Mouse (Mus musculus): ENCODE results near the gene Olfml3. TPM values are rescaled to one million over a fixed set of nuclear protein-coding genes. Genes with fewer than 3 reads are reported as not detected.

Olfml3 gene
- total RNA-seq, 2 experiments from 2014 or later, result 12.7 to 13.3 TPM

Other genes with a start within 250 kb of the Olfml3 start
- 10 to 100 TPM; 19.0 to 24.1 TPM for gene Syt6, start 162.8 kb downstream of the Olfml3 start, total RNA-seq (2021)
- gene Atg4a-ps, start 91.9 kb downstream of the Olfml3 start, total RNA-seq (2021), result under 1 TPM in 1 of 2 experiments, not detected in 1; 0.62 TPM
- not detected for gene Gm10964, start 1.4 kb upstream of the Olfml3 start, total RNA-seq (2021)
- gene Hipk1, start 53.6 kb upstream of the Olfml3 start, total RNA-seq (2021), result 100 to 1,000 TPM; 110 to 129 TPM
- 10 to 100 TPM; 10.6 to 11.0 TPM for gene Dclre1b, start 71.4 kb upstream of the Olfml3 start, total RNA-seq (2021)
- 10 to 100 TPM; 12.1 to 14.3 TPM for gene Ap4b1, start 71.5 kb upstream of the Olfml3 start, total RNA-seq (2021)
- 1 to 10 TPM in 1 of 2 experiments, under 1 TPM in 1; 0.15 to 1.0 TPM for gene Gm43064, start 71.6 kb upstream of the Olfml3 start, total RNA-seq (2021)
- 1 to 10 TPM in 1 of 2 experiments, under 1 TPM in 1; 0.47 to 1.2 TPM for gene Bcl2l15, start 94.6 kb upstream of the Olfml3 start, total RNA-seq (2021)
- 1 to 10 TPM; 1.4 to 1.6 TPM for gene Ptpn22, start 121.8 kb upstream of the Olfml3 start, total RNA-seq (2021)
- gene Rsbn1, start 176.1 kb upstream of the Olfml3 start, total RNA-seq (2021), result 10 to 100 TPM; 19.8 to 23.4 TPM
- 10 to 100 TPM; 41.2 to 53.3 TPM for gene Phtf1, start 230.1 kb upstream of the Olfml3 start, total RNA-seq (2021)

Measured in left cerebral cortex, postnatal 36 days (tissue).